Mouse (Mus musculus): ENCODE results near the gene Map3k13.

- TF ChIP-seq POLR2A (IDR thresholded peaks at IDR 0.05; ENCODE audit: borderline replicate concordance, insufficient read depth, low read length) (no peak), CTCF (IDR thresholded peaks at IDR 0.05; ENCODE audit: borderline replicate concordance, insufficient read depth, low read depth, low read length) (no peak)
These were observed 10.1 kb downstream of the Map3k13 start for GRCm38 (mm10) chr16:21804258-21804657.
